Mouse (Mus musculus): ENCODE measurements at regions not wholly inside any gene's neighbourhood (a gene's known extent, or its start where the extent isn't known, plus 50 kb on each side); places are given as distances from the start of the nearest gene placed in this dataset.

DNA sequence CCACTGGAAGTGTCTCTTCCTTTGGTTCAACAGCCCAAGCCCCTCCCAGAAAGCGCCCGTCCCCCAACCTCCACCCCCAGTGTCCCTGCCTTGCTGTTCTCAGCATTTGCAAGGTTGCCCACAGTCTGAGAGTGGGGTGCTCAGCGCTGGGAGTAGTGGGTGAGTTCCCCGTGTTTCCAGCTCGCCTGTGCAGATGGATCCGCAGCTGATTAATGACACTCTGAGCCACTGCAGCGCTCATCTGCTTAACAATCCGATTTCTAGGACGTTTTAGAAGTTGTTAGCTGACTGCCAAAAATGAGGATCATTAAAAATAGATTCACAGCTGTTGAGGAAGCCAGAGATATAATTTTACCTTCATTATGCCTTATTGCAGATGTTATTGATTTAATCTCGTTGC lies 280.0 kb upstream of the Npvf start:
- Histone ChIP-seq H3K36me3 (ENCODE audit: control insufficient read depth, insufficient read depth, low read length) (no peaks in the 10 kb centered on the region), H3K27ac (ENCODE audit: low read depth, low read length) (0 out of 2 replicates have a peak overlapping the region, but pooled peaks have one; percentile 55), H3K9ac (replicated peaks; ENCODE audit: low read depth, low read length) (no peak overlapping the region), H3K9me3 (ENCODE audit: control insufficient read depth, low read length) (no peaks in the 10 kb centered on the region), H3K4me3 (ENCODE audit: low read depth, low read length) (no peak overlapping the region), H3K4me1 (ENCODE audit: control insufficient read depth, insufficient read depth, low read length) (peaks cover 4% of the 10 kb centered on the region; the same call in 1 of the 2 replicates), H3K27me3 (ENCODE audit: control insufficient read depth, insufficient read depth, low read length) (no peaks in the 10 kb centered on the region), H3K4me2 (ENCODE audit: low read depth, low read length) (no peak overlapping the region)
- WGBS = 47% methylated on average over 10 of the region's 10 CpGs
- no peak; the same call in 1 of the 2 replicates for ATAC-seq (ENCODE audit: low read depth)

DNA sequence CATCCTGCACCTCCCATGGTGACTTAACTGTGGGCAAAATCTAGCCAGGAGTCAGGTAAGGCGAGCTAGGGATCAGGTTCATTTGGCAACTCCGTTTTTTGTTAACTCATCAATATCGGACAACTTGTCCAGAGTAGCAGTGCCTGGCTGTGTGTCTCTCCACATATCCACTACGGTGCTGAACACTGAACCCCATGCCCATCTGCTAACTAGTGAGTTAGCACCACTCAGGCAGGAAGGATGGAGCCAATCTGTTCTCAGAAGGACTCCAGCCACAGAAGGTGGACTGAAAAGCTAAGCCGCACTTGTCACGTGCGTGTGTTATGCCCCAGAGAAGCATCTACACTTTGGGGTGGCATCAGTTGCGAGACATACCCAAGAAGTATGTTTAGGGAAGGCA lies 282.1 kb upstream of the Npvf start:
- Histone ChIP-seq H3K27me3 (ENCODE audit: control insufficient read depth, insufficient read depth, low read length) (no peaks in the 10 kb centered on the region), H3K27ac (ENCODE audit: low read depth, low read length) (no peak overlapping the region), H3K4me3 (ENCODE audit: low read depth, low read length) (no peak overlapping the region), H3K36me3 (ENCODE audit: control insufficient read depth, insufficient read depth, low read length) (no peaks in the 10 kb centered on the region), H3K9ac (replicated peaks; ENCODE audit: low read depth, low read length) (no peak overlapping the region), H3K9me3 (ENCODE audit: control insufficient read depth, low read length) (no peaks in the 10 kb centered on the region), H3K4me1 (ENCODE audit: control insufficient read depth, insufficient read depth, low read length) (peaks cover 4% of the 10 kb centered on the region; the same call in 1 of the 2 replicates), H3K4me2 (ENCODE audit: low read depth, low read length) (no peak overlapping the region)
- 89% methylated on average over 8 of the region's 8 CpGs for WGBS
- no peak for ATAC-seq (ENCODE audit: low read depth)

- no peaks in the 10 kb centered on the region for H3K9me3 ChIP-seq (ENCODE audit: control insufficient read depth, low read length)
- H3K9ac ChIP-seq (replicated peaks; ENCODE audit: low read depth, low read length) = no peak overlapping the region
- H3K27ac ChIP-seq (ENCODE audit: low read depth, low read length) = no peak overlapping the region
- WGBS = 29% methylated on average over 9 of the region's 9 CpGs
- H3K4me2 ChIP-seq (ENCODE audit: low read depth, low read length) = no peak overlapping the region
- no peaks in the 10 kb centered on the region for H3K27me3 ChIP-seq (ENCODE audit: control insufficient read depth, insufficient read depth, low read length)
- no peak for ATAC-seq (ENCODE audit: low read depth)
- no peak overlapping the region for H3K4me3 ChIP-seq (ENCODE audit: low read depth, low read length)
- peaks cover 4% of the 10 kb centered on the region; the same call in 1 of the 2 replicates for H3K4me1 ChIP-seq (ENCODE audit: control insufficient read depth, insufficient read depth, low read length)
- H3K36me3 ChIP-seq (ENCODE audit: control insufficient read depth, insufficient read depth, low read length) = no peaks in the 10 kb centered on the region
These were observed 282.9 kb upstream of the Npvf start for GRCm38 (mm10) chr6:50937094-50937493.

DNA sequence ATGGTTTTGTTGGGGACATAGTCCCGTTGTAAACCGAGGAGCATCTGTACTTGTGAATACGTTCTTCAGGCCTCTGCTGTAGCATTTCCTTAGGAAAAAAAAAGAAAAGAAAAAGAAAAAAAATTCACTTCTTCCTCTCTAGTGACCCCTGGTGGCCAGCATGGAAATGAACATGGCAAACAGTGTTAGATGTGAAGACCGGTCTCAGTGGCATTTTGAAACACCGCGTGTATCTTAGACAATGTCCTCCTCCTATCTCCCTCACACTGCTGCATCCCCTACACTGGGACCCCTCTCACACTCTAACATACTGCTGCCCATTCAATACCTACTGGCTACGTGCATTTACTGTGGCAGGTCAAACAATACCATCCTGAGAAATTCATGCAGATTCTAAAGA lies 284.6 kb upstream of the Npvf start:
- H3K4me3 ChIP-seq (ENCODE audit: low read depth, low read length) = no peak overlapping the region
- H3K4me2 ChIP-seq (ENCODE audit: low read depth, low read length) = no peak overlapping the region
- no peaks in the 10 kb centered on the region for H3K36me3 ChIP-seq (ENCODE audit: control insufficient read depth, insufficient read depth, low read length)
- no peak overlapping the region for H3K27ac ChIP-seq (ENCODE audit: low read depth, low read length)
- peak; percentile 66; the same call in 1 of the 2 replicates for ATAC-seq (ENCODE audit: low read depth)
- no peak overlapping the region for H3K9ac ChIP-seq (replicated peaks; ENCODE audit: low read depth, low read length)
- H3K4me1 ChIP-seq (ENCODE audit: control insufficient read depth, insufficient read depth, low read length) = no peaks in the 10 kb centered on the region
- no peaks in the 10 kb centered on the region for H3K27me3 ChIP-seq (ENCODE audit: control insufficient read depth, insufficient read depth, low read length)
- no peaks in the 10 kb centered on the region for H3K9me3 ChIP-seq (ENCODE audit: control insufficient read depth, low read length)
- 26% methylated on average over 7 of the region's 7 CpGs for WGBS

DNA sequence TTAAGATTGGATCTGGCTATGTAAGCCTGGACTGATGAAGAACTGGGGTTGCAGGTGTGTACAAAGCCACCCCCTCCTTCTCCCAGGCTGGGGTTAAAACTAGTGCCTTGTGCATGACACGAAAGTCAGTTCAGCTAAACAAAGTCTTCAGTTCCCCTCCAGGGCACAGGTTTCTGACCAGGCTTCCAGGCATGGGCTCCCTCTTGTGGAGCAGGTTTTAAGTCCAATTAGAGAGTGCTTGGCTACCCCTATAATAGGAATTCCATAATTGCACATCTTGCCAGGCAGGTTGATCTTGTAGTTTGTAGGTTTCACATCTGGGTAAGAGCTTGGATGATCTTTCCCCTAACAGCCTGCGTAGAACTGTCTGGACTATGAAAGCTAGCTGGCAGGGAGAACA lies 285.2 kb upstream of the Npvf start:
- H3K36me3 ChIP-seq (ENCODE audit: control insufficient read depth, insufficient read depth, low read length) = no peaks in the 10 kb centered on the region
- no peaks in the 10 kb centered on the region for H3K27me3 ChIP-seq (ENCODE audit: control insufficient read depth, insufficient read depth, low read length)
- no peaks in the 10 kb centered on the region for H3K9me3 ChIP-seq (ENCODE audit: control insufficient read depth, low read length)
- H3K4me3 ChIP-seq (ENCODE audit: low read depth, low read length) = no peak overlapping the region
- H3K4me1 ChIP-seq (ENCODE audit: control insufficient read depth, insufficient read depth, low read length) = no peaks in the 10 kb centered on the region
- WGBS = 60% methylated on average over 2 of the region's 2 CpGs
- ATAC-seq (ENCODE audit: low read depth) = no peak
- H3K27ac ChIP-seq (ENCODE audit: low read depth, low read length) = no peak overlapping the region
- H3K4me2 ChIP-seq (ENCODE audit: low read depth, low read length) = no peak overlapping the region
- H3K9ac ChIP-seq (replicated peaks; ENCODE audit: low read depth, low read length) = no peak overlapping the region

GRCm38 (mm10) chr6:50940118-50940517 lies 285.9 kb upstream of the Npvf start:
- Histone ChIP-seq H3K4me2 (ENCODE audit: low read depth, low read length) (no peak overlapping the region), H3K9ac (replicated peaks; ENCODE audit: low read depth, low read length) (no peak overlapping the region), H3K36me3 (ENCODE audit: control insufficient read depth, insufficient read depth, low read length) (no peaks in the 10 kb centered on the region), H3K27ac (ENCODE audit: low read depth, low read length) (no peak overlapping the region), H3K4me3 (ENCODE audit: low read depth, low read length) (no peak overlapping the region), H3K9me3 (ENCODE audit: control insufficient read depth, low read length) (no peaks in the 10 kb centered on the region), H3K27me3 (ENCODE audit: control insufficient read depth, insufficient read depth, low read length) (no peaks in the 10 kb centered on the region), H3K4me1 (ENCODE audit: control insufficient read depth, insufficient read depth, low read length) (no peaks in the 10 kb centered on the region)
- no peak for ATAC-seq (ENCODE audit: low read depth)
- 29% methylated on average over 1 of the region's 1 CpGs for WGBS

GRCm38 (mm10) chr6:50940641-50941398 lies 286.6 kb upstream of the Npvf start:
- H3K4me3 ChIP-seq (ENCODE audit: low read depth, low read length) = no peak overlapping the region
- no peak overlapping the region for H3K27ac ChIP-seq (ENCODE audit: low read depth, low read length)
- H3K4me1 ChIP-seq (ENCODE audit: control insufficient read depth, insufficient read depth, low read length) = no peaks in the 10 kb centered on the region
- no peak for ATAC-seq (ENCODE audit: low read depth)
- no peak overlapping the region for H3K9ac ChIP-seq (replicated peaks; ENCODE audit: low read depth, low read length)
- no peaks in the 10 kb centered on the region for H3K27me3 ChIP-seq (ENCODE audit: control insufficient read depth, insufficient read depth, low read length)
- H3K36me3 ChIP-seq (ENCODE audit: control insufficient read depth, insufficient read depth, low read length) = no peaks in the 10 kb centered on the region
- no peaks in the 10 kb centered on the region for H3K9me3 ChIP-seq (ENCODE audit: control insufficient read depth, low read length)
- H3K4me2 ChIP-seq (ENCODE audit: low read depth, low read length) = no peak overlapping the region
- WGBS = 77% methylated on average over 10 of the region's 10 CpGs

GRCm38 (mm10) chr6:50942696-50943095 lies 288.5 kb upstream of the Npvf start:
- 71% methylated on average over 5 of the region's 5 CpGs for WGBS
- Histone ChIP-seq H3K27ac (ENCODE audit: low read depth, low read length) (no peak overlapping the region), H3K27me3 (ENCODE audit: control insufficient read depth, insufficient read depth, low read length) (no peaks in the 10 kb centered on the region), H3K36me3 (ENCODE audit: control insufficient read depth, insufficient read depth, low read length) (no peaks in the 10 kb centered on the region), H3K4me2 (ENCODE audit: low read depth, low read length) (no peak overlapping the region), H3K4me3 (ENCODE audit: low read depth, low read length) (no peak overlapping the region), H3K4me1 (ENCODE audit: control insufficient read depth, insufficient read depth, low read length) (no peaks in the 10 kb centered on the region), H3K9ac (replicated peaks; ENCODE audit: low read depth, low read length) (no peak overlapping the region), H3K9me3 (ENCODE audit: control insufficient read depth, low read length) (no peaks in the 10 kb centered on the region)
- no peak for ATAC-seq (ENCODE audit: low read depth)

DNA sequence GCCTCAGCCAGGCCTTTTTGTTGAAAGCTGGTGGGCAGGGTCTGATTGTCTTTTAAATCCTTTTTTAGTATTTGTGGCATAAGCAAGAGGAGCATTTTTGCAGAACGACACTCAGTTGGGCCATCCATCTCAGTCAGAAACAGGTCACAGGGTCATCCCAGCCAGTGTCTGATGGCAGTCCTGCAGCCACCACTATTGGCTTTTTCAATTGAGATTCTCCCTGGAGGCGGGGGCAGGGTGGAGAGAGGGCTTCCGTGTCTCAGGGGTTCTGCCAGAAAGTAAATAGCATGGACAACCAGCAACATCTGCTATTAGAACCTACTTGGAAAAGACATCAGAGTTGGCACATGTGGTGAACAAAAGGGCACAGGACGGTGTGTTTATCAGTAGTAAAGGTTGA lies 293.8 kb upstream of the Npvf start:
- H3K4me2 ChIP-seq (ENCODE audit: low read depth, low read length) = no peak overlapping the region
- 48% methylated on average over 4 of the region's 4 CpGs for WGBS

More for the DNA sequence above, 293.8 kb upstream of the Npvf start:
- H3K36me3 ChIP-seq (ENCODE audit: control insufficient read depth, insufficient read depth, low read length) = no peaks in the 10 kb centered on the region
- 0 out of 2 replicates have a peak, but pooled peaks cover 2% of the 10 kb centered on the region for H3K4me1 ChIP-seq (ENCODE audit: control insufficient read depth, insufficient read depth, low read length)
- H3K27ac ChIP-seq (ENCODE audit: low read depth, low read length) = no peak overlapping the region
- H3K9ac ChIP-seq (replicated peaks; ENCODE audit: low read depth, low read length) = no peak overlapping the region
- H3K4me3 ChIP-seq (ENCODE audit: low read depth, low read length) = no peak overlapping the region
- no peak for ATAC-seq (ENCODE audit: low read depth)
- H3K9me3 ChIP-seq (ENCODE audit: control insufficient read depth, low read length) = no peaks in the 10 kb centered on the region
- H3K27me3 ChIP-seq (ENCODE audit: control insufficient read depth, insufficient read depth, low read length) = no peaks in the 10 kb centered on the region
